Mouse (Mus musculus) limb, embryonic 12.5 days (tissue): ENCODE measurements around the gene Foxm1. TPM values are rescaled to one million over a fixed set of nuclear protein-coding genes. Genes with fewer than 3 reads are reported as not detected.

Experiments used
- polyA plus RNA-seq: library from polyadenylated mRNA; unstranded; fragments of >200 nt; fragmentation: Nextera tagmentation; extraction: Ambion mirVana; gene quantifications from 2 replicates; pipeline ENCODE4 v1.2.1, GENCODE M21; 2016

The Foxm1 gene
- polyA plus RNA-seq, 1 experiment from 2014 or later = 43.2 TPM

Other genes starting within 250 kb of the Foxm1 start
- gene Tspan9, start 219.4 kb upstream of the Foxm1 start, polyA plus RNA-seq = 103 and 114 TPM in 2 replicates
- 3.5 TPM in 2 replicates for gene Tead4, start 62.1 kb upstream of the Foxm1 start, polyA plus RNA-seq
- 21.0 and 23.6 TPM in 2 replicates for gene Tulp3, start 7.1 kb upstream of the Foxm1 start, polyA plus RNA-seq
- 167 and 177 TPM in 2 replicates for gene Rhno1, start 56 bp upstream of the Foxm1 start, polyA plus RNA-seq
- gene Tex52, start 12.5 kb downstream of the Foxm1 start, polyA plus RNA-seq = 0.38 and 0.74 TPM in 2 replicates
- not detected in 2 replicates for gene Gm44596, start 12.5 kb downstream of the Foxm1 start, polyA plus RNA-seq
- 3.5 and 4.2 TPM in 2 replicates for gene Nrip2, start 36.3 kb downstream of the Foxm1 start, polyA plus RNA-seq
- gene Itfg2, start 62.0 kb downstream of the Foxm1 start, polyA plus RNA-seq = 35.9 and 39.3 TPM in 2 replicates
- gene Fkbp4, start 75.7 kb downstream of the Foxm1 start, polyA plus RNA-seq = 548 and 573 TPM in 2 replicates
- gene Pzp, start 163.8 kb downstream of the Foxm1 start, polyA plus RNA-seq = not detected in 2 replicates
- gene A2ml1, start 218.6 kb downstream of the Foxm1 start, polyA plus RNA-seq = not detected in 2 replicates